ENCODE assay signal across 8 mouse cellular contexts in genomic region chrX:151045850-151046249, GRCm38 (mm10). TPM values are rescaled to one million over a fixed set of nuclear protein-coding genes. Genes with fewer than 3 reads are reported as not detected.
DNase-seq lines count a peak whose midpoint lies in the region; ATAC-seq lines count a peak whose summit lies in the region.

Fgd1 (plus strand) TSS chrX:151046150.

- peak within 1 kb of the TSS; percentile 86 for H3K9ac ChIP-seq in kidney, embryonic 14.5 days (ENCODE audit: low read depth, low read length)
- H3K9ac ChIP-seq in liver, embryonic 12.5 days = peak within 1 kb of the TSS; percentile 59; the same call in 1 of the 2 replicates

- peak within 1 kb of the TSS; percentile 66 for H3K4me3 ChIP-seq in kidney, embryonic 14.5 days (ENCODE audit: low read length)
- peak within 1 kb of the TSS; percentile 57 for H3K4me3 ChIP-seq in liver, embryonic 12.5 days

- no peaks in the 10 kb centered on the region for H3K27me3 ChIP-seq in kidney, embryonic 14.5 days (ENCODE audit: control insufficient read depth, insufficient read depth, low read length)
- peaks cover 52% of the 10 kb centered on the region for H3K27me3 ChIP-seq in liver, embryonic 12.5 days (replicated peaks)

- no peak for ATAC-seq in kidney, embryonic 14.5 days (ENCODE audit: low FRiP score, low TSS enrichment)
- ATAC-seq in liver, embryonic 12.5 days = no peak

- H3K27ac ChIP-seq in kidney, embryonic 14.5 days (ENCODE audit: low read depth, low read length) = peak within 1 kb of the TSS; percentile 92
- H3K27ac ChIP-seq in liver, embryonic 12.5 days = peak within 1 kb of the TSS; percentile 51; the same call in 1 of the 2 replicates

- peak within 1 kb of the TSS; percentile 60 for H3K4me2 ChIP-seq in kidney, embryonic 14.5 days (replicated peaks; ENCODE audit: low read depth, low read length)
- H3K4me2 ChIP-seq in liver, embryonic 12.5 days = peak within 1 kb of the TSS; percentile 70

- H3K9me3 ChIP-seq in kidney, embryonic 14.5 days (ENCODE audit: control insufficient read depth, low read length) = no peaks in the 10 kb centered on the region
- H3K9me3 ChIP-seq in liver, embryonic 12.5 days (replicated peaks) = no peaks in the 10 kb centered on the region

- no peaks in the 10 kb centered on the region for H3K36me3 ChIP-seq in kidney, embryonic 14.5 days (ENCODE audit: control insufficient read depth, insufficient read depth, low read length)
- no peaks in the 10 kb centered on the region for H3K36me3 ChIP-seq in liver, embryonic 12.5 days

- WGBS in kidney, embryonic 14.5 days = 96% methylated on average over 8 of the region's 8 CpGs
- WGBS in liver, embryonic 12.5 days (ENCODE audit: insufficient replicate concordance) = 69% methylated on average over 8 of the region's 8 CpGs

- H3K4me1 ChIP-seq in kidney, embryonic 14.5 days (ENCODE audit: control insufficient read depth, insufficient read depth, low read length) = 0 out of 2 replicates have a peak, but pooled peaks cover 9% of the 10 kb centered on the region
- H3K4me1 ChIP-seq in liver, embryonic 12.5 days = no peaks in the 10 kb centered on the region

- no peak for DNase-seq in kidney, postnatal 36 days
- DNase-seq in adrenal gland, postnatal 25 days = no peak
- no peak for DNase-seq in heart, postnatal 4 days
- DNase-seq in right cerebral cortex, adult 2 months (ENCODE audit: low spot score in 2 of 2) = no peak
- no peak for DNase-seq in yolk sac, embryonic 10.5 days (ENCODE audit: low spot score)
- no peak for DNase-seq in T-cell, adult 2 months (ENCODE audit: low spot score)

RNA-seq across cellular contexts. Expression of gene Fgd1, which starts in this region (rescaled TPM):
- polyA plus RNA-seq in kidney, embryonic 14.5 days (2014; fragmentation: Nextera tagmentation; extraction: Ambion mirVana) = 16.4 and 18.2 TPM in 2 replicates
- total RNA-seq in adrenal gland, postnatal 25 days (2021) = 24.6 and 35.0 TPM in 2 replicates
- 10 to 100 TPM; 23.7 to 25.6 TPM for total RNA-seq in heart, postnatal 4 days (2021)
- polyA plus RNA-seq in liver, embryonic 12.5 days (2016; fragmentation: Nextera tagmentation; extraction: Ambion mirVana) = 3.4 and 3.9 TPM in 2 replicates
